Mouse (Mus musculus) mouse embryonic stem cell (cell line): ENCODE data around the gene Fam222a.

ENCODE experiments used
- in situ Hi-C, 2 experiments: fragments of 300-500 bp; cut with MboI; formaldehyde crosslinking; loops; 1 replicate in 1 of 2; 3 replicates in 1 of 2; pipeline ENCODE4 v1.14.3; 2019 to 2020; ENCODE audit warnings: low sequenced_read_pairs in 2 of 2, low pct_unique_long_range_greater_than_20kb in 1 of 2, mixed read lengths in 1 of 2; ENCODE audit not compliant: unreplicated experiment in 1 of 2

The Fam222a gene

DNA sequence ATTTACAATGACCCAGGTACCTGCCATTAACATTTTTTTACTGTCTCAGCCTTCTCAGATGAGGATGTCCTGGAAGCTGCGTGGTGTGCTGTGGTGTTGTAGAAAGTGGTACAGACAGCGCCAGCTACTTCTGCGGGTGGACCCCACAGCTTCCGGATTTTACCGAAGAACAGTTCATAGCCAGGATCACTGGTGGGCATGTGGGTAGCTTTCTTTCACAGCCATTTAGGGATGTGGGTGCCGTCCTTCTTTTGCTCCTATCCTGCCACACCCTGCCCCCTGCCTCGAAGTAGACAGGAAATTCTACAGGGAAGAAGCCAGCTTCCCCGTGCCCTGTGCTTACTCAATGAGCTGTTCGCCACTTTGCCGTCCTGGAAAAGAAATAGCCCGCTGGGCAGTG is 11.7 kb upstream of the Fam222a start:
- in situ Hi-C loops: no loop called here

DNA sequence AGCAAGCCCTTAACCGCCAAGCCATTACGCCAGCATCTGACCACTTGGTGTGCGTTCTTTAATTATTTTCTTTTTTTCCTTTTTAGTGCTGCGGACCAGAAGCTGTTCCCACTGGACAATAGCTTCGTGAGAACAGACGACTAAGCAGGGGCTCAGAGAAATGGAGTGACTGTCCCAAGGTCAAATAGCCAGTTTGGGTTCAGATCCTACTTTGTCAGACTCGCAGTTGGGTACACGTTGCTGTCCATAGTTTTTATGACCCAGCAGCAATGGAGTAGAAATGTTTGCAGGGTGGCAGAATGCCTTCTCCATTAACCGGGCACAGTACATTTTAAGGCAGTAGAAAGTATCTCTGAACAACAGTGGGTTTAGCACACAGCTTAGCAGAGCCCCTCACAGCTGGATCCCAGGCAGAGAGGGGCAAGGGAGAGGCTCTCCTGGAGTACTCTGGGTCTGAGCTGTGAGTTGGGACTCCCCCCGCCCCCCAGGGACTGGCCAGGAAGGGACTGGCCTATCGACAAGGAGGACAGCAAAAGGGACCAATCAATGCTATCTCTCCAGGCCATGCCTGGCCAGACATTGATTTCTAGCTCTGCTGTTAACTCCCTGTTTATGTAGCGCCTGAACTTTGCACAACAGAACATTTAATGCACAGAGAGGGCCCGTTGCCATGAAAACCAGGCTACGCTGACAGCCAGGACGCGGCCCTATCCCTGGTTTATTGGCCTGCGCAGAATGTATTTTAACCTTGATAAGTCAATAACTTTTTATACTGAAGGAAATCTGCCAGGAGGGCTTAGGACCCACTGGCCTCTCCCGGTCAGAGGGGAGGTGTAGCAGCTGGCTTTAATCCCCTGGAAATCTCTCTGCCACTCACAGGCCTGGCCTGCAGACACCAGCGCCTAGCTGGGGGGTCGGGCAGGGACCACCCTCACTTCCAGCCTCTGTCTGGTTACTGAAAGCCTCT is 9.8 kb upstream of the Fam222a start:
- in situ Hi-C loops: no loop called here

DNA sequence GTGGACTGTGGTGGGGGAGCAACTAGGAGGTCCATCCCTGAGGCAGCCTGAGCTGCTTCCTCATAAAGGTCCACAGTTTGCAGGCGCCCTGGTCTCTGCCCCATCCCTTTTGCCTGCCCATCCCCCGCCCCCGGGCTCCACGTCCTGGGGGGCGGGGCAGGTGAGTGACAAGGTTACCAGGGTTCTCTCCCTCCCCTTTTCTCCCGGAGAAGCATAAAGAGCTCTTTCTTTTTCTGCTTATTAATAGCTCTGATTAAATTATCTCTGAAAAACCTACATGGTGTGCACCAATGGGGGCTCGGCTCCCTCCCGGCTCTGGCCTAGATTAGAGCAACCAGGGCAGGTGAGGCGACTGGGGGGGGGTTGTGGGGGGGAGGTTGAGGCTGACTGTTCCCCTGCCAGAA is 7.3 kb upstream of the Fam222a start:
- in situ Hi-C loops: no loop called here

DNA sequence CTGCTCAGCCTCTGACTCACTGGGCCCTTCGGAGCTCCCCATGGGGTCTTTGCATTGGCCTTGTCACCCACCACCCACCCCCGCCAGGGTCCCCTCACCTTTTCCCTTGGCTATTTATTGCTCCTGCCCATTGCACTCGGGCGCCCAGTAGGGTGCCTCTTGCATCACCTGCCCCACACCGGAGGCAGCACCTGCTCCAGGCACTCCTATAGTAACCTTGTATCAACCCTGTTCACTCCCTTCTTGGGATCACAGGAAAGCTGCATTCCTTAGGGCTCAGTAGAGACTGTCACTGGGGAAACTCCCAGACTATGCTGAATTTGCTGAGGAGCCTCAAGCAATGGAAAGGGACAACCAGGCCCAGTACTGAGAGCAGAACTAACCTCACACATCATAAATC is 6.9 kb upstream of the Fam222a start:
- in situ Hi-C loops: no loop called here

DNA sequence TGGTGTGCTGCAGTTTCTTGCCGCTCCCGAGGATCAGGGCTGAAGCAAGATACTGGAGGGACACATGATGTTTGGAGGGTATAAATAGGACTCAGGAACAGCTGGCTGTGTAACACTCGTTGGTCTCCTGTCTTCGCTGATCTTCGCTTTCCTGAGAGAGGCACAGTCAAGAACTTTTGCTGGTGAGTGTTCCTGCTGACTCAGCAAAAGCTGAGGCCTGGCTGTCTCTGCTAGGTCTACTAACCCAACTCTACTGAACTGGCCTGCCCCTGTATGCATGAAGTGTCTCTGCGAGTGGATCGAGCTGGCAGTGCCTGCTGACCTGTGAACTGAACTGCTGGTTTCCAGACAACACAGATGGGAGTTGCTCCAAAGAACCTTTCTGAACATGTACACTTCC is 3.8 kb upstream of the Fam222a start:
- in situ Hi-C loops: no loop called here

DNA sequence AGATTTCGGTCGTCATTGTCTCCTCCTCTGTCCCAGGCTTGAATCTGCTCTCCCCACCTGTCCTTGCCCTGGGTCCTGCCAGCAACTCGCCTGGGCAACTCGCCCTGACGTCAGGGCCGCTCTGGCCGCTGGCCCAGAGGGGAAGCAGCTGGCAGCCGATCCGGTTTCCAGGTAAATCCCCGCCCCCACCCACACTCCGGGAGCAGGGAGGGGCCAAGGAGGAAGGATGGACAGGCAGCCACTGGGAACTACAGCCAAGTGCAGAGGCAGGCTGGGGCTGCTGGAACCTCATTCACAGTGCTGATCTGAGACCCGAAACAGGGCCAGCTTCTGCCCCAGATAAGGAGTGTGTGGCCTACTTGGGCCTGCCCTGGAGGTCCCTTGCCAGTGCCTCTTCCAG is 2.5 kb upstream of the Fam222a start:
- in situ Hi-C loops: no loop called here

DNA sequence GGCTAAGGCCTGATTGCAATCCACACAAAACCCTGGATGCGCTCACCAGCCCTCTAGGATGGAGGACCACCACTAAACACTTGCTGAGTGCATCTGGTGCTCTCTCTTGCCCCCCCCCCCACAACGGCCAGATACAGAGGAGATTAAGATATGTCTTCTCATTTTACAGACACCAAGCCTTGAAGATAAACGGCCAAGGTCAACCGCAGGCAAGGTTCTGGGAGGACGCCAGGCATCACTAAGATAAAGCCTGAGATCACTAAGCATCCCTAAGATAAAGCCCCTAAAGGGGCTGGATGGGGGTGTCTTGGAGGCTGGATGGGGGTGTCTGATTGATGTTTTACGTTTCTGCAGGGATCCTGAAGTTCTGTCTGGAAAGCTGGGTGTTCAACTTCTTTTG is 2.1 kb upstream of the Fam222a start:
- in situ Hi-C loops: no loop called here

DNA sequence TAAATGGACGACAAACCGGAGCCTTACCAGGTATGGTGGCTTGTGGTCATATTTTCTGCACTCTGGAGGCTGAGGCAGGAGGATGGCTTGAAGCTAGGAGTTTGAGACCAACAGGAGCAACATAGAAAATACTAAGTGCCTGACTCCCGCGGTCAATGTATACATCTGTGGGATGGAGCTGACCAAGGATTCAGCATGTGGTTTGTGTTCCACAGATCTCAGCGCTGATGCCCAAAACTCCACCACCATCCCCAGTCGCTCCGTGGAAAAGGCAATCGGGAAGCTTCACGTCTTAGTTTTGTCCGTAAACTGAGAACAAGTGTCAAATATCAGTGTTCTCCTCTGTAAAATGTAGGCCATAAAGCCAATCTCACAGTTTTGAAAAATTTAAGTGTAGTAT is 1.4 kb upstream of the Fam222a start:
- in situ Hi-C loops: no loop called here

DNA sequence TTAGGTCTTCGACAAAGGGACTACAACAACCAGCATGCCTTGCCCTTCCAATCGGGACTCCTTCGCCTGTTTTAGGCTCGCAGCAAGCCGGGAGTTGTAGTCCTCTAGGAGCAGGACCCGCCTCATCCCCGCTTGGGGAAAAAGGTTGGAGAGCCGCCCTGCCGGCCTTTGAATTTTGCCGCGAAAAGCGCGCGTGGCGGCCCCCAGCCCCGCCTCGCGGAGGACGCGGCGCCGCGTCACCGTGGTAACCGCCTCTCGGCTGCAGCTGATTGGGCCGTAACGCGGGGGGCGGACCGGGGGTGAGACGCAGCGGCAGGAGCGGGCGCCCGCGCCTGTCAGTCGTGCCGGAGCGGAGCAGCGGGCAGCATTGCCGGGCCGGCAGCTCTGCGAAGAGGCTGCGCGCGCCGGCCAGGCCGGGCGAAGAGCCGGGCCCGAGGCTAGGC is 720 bp upstream of the Fam222a start:
- in situ Hi-C loops: no loop called here

DNA sequence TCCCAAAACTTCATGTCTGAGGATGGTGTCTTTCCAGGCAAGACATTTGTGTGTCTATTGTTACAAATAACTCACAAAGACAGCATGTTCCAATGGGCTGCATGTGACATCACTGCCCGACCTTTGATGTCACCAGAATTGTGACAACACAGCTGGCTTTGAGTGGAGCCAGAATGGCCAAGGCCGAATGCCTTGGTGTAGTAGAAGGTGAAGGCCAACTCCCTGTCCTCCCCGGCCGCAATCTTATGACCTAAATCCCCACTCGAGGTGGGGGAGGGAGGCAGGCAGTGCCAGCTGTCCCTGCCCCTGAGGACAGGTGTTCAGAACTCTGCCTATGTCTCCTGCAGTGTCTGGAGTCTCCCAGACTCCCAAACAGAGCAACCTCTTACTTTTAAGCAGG is 1.0 kb downstream of the Fam222a start:
- in situ Hi-C loops: no loop called here

DNA sequence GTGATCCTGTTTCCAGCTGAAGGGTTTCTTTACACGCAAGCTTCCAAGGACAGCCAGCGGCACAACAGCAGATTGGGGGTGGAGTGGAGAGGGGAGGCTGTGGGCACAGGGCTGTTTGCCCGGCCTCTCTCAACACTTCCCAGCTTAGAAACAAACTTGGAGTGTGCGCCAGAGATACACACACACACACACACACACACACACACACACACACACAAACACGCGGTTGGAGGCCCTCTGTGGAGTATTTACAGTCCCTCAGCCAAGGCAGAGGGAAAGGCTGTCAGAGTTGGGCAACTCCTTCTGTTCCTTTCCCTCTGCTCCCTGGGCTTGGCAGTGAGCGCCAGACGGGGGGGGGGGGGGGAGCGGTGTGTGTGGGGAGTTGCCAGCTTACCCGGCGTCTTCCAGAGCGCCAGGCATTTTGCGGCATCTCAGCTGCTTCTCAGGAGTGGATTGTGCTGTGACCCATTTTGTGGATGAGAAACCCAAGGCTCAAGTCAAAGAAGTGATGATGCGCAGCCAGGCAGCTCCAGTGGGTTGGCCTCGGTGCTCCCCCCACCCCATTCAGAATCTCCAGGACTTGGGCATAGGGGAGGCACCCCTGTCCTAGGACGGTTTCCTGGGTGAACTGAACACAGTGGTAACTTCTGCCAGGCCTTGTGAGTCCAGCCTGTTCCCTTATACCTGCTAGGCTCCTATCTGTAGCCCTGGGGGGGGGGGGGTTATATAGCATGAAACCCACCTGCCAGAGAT is 2.3 kb downstream of the Fam222a start:
- in situ Hi-C loops: no loop called here

DNA sequence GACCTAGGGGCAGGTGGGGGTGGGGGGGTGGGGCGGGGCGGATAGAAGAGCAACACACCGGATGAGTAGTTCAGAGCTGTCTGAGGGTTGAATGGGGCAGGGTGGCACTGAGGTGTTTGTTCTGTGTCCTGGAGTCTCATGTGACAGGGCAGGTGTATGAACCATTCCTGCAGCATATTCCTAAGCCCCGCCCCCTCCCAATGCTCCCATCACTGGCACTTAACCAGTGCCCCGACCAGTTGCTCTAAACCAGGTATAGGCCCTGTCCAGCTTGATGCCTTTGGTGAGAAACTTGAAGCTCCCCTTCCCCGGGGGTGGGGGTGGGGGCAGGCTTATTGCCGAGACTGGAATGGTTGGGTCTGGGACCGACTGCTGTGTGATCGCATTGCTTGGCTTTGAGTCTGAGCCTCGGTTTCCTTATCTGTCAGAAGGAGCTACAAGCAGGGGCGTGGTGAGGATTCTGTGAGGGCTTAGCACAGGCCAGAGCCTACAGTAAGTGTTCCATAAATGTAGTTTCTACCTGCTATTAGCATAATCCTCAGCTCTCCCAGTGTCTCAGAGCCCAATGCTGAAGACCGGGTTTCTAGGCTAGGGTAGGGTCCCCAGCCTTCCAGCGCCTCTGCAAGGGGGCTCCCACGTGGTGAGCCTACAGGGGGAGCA is 3.1 kb downstream of the Fam222a start:
- in situ Hi-C loops: no loop called here

DNA sequence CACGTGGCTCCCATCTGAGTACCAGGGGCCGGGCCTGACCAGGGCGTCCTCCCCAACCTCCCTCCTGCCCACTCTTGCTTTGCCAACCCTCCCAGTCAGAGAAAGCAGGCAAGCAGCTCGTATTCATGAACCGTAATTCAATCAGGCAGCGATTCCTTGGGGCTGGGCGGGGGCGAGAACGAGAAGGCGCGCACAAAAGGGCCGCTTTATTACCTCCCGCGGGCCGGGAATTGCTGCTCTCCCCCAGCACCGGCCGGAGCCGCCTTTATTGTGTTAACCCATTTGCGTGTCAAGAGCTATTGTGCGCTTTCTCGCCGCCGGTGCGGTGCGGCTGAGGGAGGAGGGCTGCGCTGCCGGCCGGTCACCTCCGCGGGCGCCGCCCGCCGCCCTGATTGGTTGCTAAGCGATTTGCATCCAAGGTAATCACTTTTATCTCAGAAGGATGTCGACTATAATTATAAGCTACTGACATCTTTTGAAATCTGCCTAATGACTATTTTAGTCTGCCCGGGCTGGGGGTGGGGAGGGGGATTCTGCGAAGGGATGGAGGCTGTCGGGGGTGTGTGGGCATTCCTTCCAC is 3.7 kb downstream of the Fam222a start:
- in situ Hi-C loops: no loop called here

DNA sequence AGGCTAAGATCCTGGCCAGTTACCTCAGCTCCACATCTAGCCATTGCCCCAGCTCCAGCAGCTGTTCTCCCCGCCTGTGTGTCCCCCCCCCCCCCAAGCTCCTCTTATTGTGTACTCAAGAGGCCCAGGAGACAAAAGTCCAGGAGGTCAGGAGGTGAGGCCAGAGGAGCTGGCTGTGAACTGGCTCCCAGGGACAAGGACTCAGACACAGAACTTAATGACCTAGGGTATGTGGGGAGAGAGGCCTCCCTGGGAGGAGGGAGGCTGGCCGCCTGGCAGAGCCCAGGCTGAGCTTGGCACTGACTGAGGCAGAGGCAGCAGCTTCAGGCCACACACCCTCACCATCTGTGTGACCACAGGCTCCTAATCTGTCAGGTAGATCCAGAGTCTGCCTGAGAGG is 5.2 kb downstream of the Fam222a start:
- in situ Hi-C loops: no loop called here

DNA sequence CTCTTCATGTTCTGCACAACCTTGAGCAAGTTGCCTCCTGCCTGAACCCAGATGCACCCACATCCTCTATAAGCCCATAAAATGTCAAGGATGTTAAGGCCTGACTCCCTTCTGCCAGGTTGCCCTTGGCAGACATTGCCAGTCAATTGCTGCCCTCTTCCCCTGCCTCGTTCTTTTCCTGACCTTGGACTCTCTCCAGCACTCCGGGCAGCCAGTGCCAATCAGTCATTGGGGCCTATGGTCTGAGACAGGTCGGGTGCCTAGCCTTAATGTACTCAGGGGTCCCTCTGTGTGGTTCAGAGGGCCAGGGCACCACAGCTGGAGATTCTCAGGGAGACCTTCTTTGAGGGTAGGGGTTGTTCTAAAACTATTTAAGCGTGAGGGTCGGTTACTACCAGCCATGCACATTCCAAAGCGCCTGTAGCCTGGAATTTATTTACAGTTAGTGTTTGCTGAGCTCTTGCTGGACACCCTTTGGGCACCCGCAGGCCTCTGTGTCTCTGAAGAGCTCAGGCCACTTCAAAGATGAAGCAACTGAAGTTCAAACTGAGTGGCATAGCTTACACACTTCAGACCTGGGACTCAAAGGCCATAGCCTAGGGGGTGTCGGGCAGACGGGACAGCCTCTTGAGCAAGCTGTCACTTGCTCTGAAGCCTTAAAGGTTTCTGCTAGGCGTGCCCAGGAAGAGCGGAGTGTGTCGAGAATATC is 6.3 kb downstream of the Fam222a start:
- in situ Hi-C loops: no loop called here

DNA sequence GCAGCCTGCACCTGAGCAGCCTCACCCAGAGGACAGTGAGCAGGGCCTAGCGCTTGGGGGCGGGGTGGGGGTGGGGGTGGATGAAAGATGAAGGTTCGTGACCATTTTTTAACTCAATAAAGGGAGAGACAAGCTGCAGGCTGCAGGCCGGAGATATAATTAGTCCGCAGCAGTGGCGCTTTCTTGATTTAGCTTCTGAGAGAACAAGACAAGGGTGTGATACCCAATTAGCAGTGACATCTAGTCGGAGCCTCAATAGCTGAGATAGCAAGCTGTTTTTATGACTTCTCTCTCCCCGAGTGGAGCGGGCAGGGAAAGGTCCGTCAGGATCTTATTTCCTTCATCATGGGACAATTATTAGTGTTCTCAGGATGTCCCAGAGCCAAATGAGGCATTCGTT is 7.2 kb downstream of the Fam222a start:
- in situ Hi-C loops: no loop called here

DNA sequence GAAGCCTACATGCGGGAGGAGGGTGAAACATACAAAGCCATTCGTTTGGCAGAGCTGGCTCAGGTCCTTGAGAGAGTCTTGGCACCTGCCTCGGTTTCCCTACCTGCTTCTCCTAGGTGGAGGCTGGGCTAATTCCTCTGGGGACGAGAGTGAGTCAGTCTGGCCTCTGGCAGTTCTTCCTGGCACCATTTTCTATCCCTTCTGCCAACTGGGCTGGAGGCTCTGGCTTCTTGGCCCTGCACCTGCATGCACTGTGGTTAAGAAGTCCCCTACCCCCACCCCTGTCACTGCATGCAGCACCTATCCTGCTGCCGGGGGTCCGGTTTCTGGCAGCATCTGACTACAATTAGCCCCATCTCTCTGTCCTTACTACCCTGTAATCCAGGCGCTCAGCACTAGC is 7.7 kb downstream of the Fam222a start:
- in situ Hi-C loops: no loop called here

DNA sequence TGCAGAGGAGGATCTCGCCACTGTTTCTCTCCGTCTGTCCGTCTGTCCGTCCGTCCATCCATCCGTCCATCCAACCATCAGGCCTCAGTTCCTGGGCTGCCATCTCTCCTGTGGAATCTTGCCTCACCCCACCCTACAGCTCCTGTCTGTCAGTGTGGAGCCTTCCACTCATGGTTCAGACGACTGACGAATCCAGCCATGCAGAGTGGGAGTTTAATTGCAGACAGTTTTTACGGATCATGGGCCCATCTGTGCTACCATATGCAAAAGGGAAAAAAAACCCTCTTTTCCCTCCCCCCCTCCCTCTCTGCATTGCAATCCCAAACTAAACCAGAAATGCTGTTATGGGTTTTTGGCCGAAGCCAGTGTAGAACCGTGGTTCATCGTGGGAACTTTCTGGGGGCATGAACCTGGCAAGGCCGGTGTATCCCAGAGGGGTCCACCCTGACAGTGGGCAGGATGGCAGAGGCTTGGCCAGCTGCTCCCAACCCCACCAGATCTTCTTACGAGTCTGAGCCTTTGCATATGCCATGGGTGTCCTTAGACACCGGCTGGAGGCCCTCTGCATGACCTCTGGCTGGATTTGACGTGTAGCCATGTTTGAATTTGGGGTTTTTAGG is 8.3 kb downstream of the Fam222a start:
- in situ Hi-C loops: no loop called here
